11 mouse cellular contexts compared by ENCODE assay signal in genomic region chr11:75449695-75450094, GRCm38 (mm10). TPM values are rescaled to one million over a fixed set of nuclear protein-coding genes. Genes with fewer than 3 reads are reported as not detected.
DNase-seq lines count a peak whose midpoint lies in the region; ATAC-seq and TF ChIP-seq lines count a peak whose summit lies in the region.
"Had no signal": no experiment of that assay in that cellular context is flagged by ENCODE, and none has a peak within 500 bp of the region (broad histone marks: within the 10 kb centered on the region; RNA-seq: fewer than 3 reads in every experiment).

No protein-coding gene starts in this region.

- peak overlapping the region; percentile 51; the same call in 1 of the 2 replicates for H3K9ac ChIP-seq in hindbrain, embryonic 13.5 days
- no peak overlapping the region for H3K9ac ChIP-seq in hindbrain, embryonic 16.5 days (ENCODE audit: low read depth, low read length)
- H3K9ac ChIP-seq in liver, postnatal 0 days (replicated peaks) = peak overlapping the region; percentile 71
- H3K9ac ChIP-seq: lung, embryonic 15.5 days had no signal

- H3K9me3 ChIP-seq in hindbrain, embryonic 13.5 days = no peaks in the 10 kb centered on the region
- H3K9me3 ChIP-seq in hindbrain, embryonic 16.5 days (ENCODE audit: control insufficient read depth, low read length) = no peaks in the 10 kb centered on the region
- H3K9me3 ChIP-seq in liver, postnatal 0 days (ENCODE audit: low read length) = no peaks in the 10 kb centered on the region
- H3K9me3 ChIP-seq: lung, embryonic 15.5 days had no signal

- no peaks in the 10 kb centered on the region for H3K27me3 ChIP-seq in hindbrain, embryonic 13.5 days
- H3K27me3 ChIP-seq in hindbrain, embryonic 16.5 days (replicated peaks; ENCODE audit: control insufficient read depth, insufficient read depth, low read length) = no peaks in the 10 kb centered on the region
- no peaks in the 10 kb centered on the region for H3K27me3 ChIP-seq in liver, postnatal 0 days (ENCODE audit: insufficient read depth, low read length)
- H3K27me3 ChIP-seq: lung, embryonic 15.5 days had no signal

- H3K4me2 ChIP-seq in hindbrain, embryonic 13.5 days = no peak overlapping the region
- no peak overlapping the region for H3K4me2 ChIP-seq in hindbrain, embryonic 16.5 days (ENCODE audit: low read length)
- peak overlapping the region; percentile 100 for H3K4me2 ChIP-seq in liver, postnatal 0 days (ENCODE audit: low read depth, low read length)
- H3K4me2 ChIP-seq: lung, embryonic 15.5 days had no signal

- ATAC-seq in hindbrain, embryonic 13.5 days (ENCODE audit: low FRiP score) = no peak
- ATAC-seq in hindbrain, embryonic 16.5 days = no peak
- ATAC-seq in liver, postnatal 0 days = peak; percentile 49
- ATAC-seq: intestine, embryonic 16.5 days had no signal

- 83% methylated on average over 7 of the region's 7 CpGs for WGBS in hindbrain, embryonic 13.5 days
- 74% methylated on average over 7 of the region's 7 CpGs for WGBS in hindbrain, embryonic 16.5 days
- 46% methylated on average over 6 of the region's 7 CpGs for WGBS in liver, postnatal 0 days (ENCODE audit: insufficient replicate concordance)

- H3K27ac ChIP-seq in hindbrain, embryonic 13.5 days = no peak overlapping the region
- no peak overlapping the region for H3K27ac ChIP-seq in hindbrain, embryonic 16.5 days (ENCODE audit: low read depth, low read length)
- peak overlapping the region; percentile 92 for H3K27ac ChIP-seq in liver, postnatal 0 days (ENCODE audit: low read depth)
- H3K27ac ChIP-seq: lung, embryonic 15.5 days had no signal

- peak; percentile 69 for DNase-seq in c-Kit-negative CD71-positive TER-119-positive erythroid progenitor cells, embryonic 14.5 days (ENCODE audit: low read depth, low spot score)
- peak; percentile 57 to 74 for DNase-seq in cerebellum, postnatal 25 days
- peak; percentile 87 for DNase-seq in liver, postnatal 0 days
- no peak for DNase-seq in lung, postnatal 25 days (ENCODE audit: low spot score)
- no peak for DNase-seq in lung, postnatal 14 days
- DNase-seq in kidney, postnatal 10 days = no peak

- TF ChIP-seq EP300 in liver, postnatal 0 days (IDR thresholded peaks at IDR 0.05; ENCODE audit: low read depth) = peak; percentile 66; the same call in 1 of the 2 replicates

- peaks cover 42% of the 10 kb centered on the region for H3K4me1 ChIP-seq in hindbrain, embryonic 13.5 days (replicated peaks)
- peaks cover 9% of the 10 kb centered on the region for H3K4me1 ChIP-seq in hindbrain, embryonic 16.5 days (ENCODE audit: control insufficient read depth, insufficient read depth, low read depth, low read length)
- peaks cover 59% of the 10 kb centered on the region for H3K4me1 ChIP-seq in liver, postnatal 0 days (ENCODE audit: insufficient read depth)

- H3K36me3 ChIP-seq in hindbrain, embryonic 13.5 days = peaks cover 68% of the 10 kb centered on the region
- peaks cover 26% of the 10 kb centered on the region for H3K36me3 ChIP-seq in hindbrain, embryonic 16.5 days (ENCODE audit: control insufficient read depth, insufficient read depth, low read length)
- peaks cover 69% of the 10 kb centered on the region for H3K36me3 ChIP-seq in liver, postnatal 0 days (replicated peaks; ENCODE audit: insufficient read depth, low read length)

- TF ChIP-seq CTCF in liver, postnatal 0 days (IDR thresholded peaks at IDR 0.05; ENCODE audit: low read depth) = no peak

- H3K4me3 ChIP-seq in hindbrain, embryonic 13.5 days = no peak overlapping the region
- no peak overlapping the region for H3K4me3 ChIP-seq in hindbrain, embryonic 16.5 days (ENCODE audit: low read length)
- peak overlapping the region; percentile 50 for H3K4me3 ChIP-seq in liver, postnatal 0 days (ENCODE audit: low read depth, low read length)
- H3K4me3 ChIP-seq: lung, embryonic 15.5 days had no signal

RNA-seq across cellular contexts. Expression of gene Wdr81, which starts 4.8 kb away (rescaled TPM):
- 6.2 and 7.1 TPM in 2 replicates for polyA plus RNA-seq in hindbrain, embryonic 13.5 days (2015; fragmentation: Nextera tagmentation; extraction: Ambion mirVana)
- polyA plus RNA-seq in hindbrain, embryonic 16.5 days (2015; fragmentation: Nextera tagmentation; extraction: Ambion mirVana) = 6.1 and 8.1 TPM in 2 replicates
- polyA plus RNA-seq in liver, postnatal 0 days (2015; fragmentation: Nextera tagmentation; extraction: Ambion mirVana) = 8.4 and 9.5 TPM in 2 replicates

RNA-seq across cellular contexts. Expression of gene Serpinf2, which starts 10.3 kb away (rescaled TPM):
- polyA plus RNA-seq in hindbrain, embryonic 13.5 days (2015; fragmentation: Nextera tagmentation; extraction: Ambion mirVana) = 0.12 TPM in 1 of 2 replicates, not detected in the other
- 0.06 TPM in 1 of 2 replicates, not detected in the other for polyA plus RNA-seq in hindbrain, embryonic 16.5 days (2015; fragmentation: Nextera tagmentation; extraction: Ambion mirVana)
- polyA plus RNA-seq in liver, postnatal 0 days (2015; fragmentation: Nextera tagmentation; extraction: Ambion mirVana) = 975 and 1,049 TPM in 2 replicates
- polyA plus RNA-seq: midbrain, postnatal 0 days had no signal

RNA-seq across cellular contexts. Expression of gene Tlcd2, which starts 11.8 kb away (rescaled TPM):
- 2.7 and 3.4 TPM in 2 replicates for polyA plus RNA-seq in hindbrain, embryonic 13.5 days (2015; fragmentation: Nextera tagmentation; extraction: Ambion mirVana)
- 2.0 and 2.9 TPM in 2 replicates for polyA plus RNA-seq in hindbrain, embryonic 16.5 days (2015; fragmentation: Nextera tagmentation; extraction: Ambion mirVana)
- polyA plus RNA-seq in liver, postnatal 0 days (2015; fragmentation: Nextera tagmentation; extraction: Ambion mirVana) = 34.2 and 35.6 TPM in 2 replicates

RNA-seq across cellular contexts. Expression of gene Serpinf1, which starts 27.2 kb away (rescaled TPM):
- 55.4 and 63.1 TPM in 2 replicates for polyA plus RNA-seq in hindbrain, embryonic 13.5 days (2015; fragmentation: Nextera tagmentation; extraction: Ambion mirVana)
- polyA plus RNA-seq in hindbrain, embryonic 16.5 days (2015; fragmentation: Nextera tagmentation; extraction: Ambion mirVana) = 45.4 and 53.2 TPM in 2 replicates
- 823 and 833 TPM in 2 replicates for polyA plus RNA-seq in liver, postnatal 0 days (2015; fragmentation: Nextera tagmentation; extraction: Ambion mirVana)

RNA-seq across cellular contexts. Expression of gene Prpf8, which starts 36.9 kb away (rescaled TPM):
- polyA plus RNA-seq in hindbrain, embryonic 13.5 days (2015; fragmentation: Nextera tagmentation; extraction: Ambion mirVana) = 49.2 and 51.8 TPM in 2 replicates
- 38.8 and 41.9 TPM in 2 replicates for polyA plus RNA-seq in hindbrain, embryonic 16.5 days (2015; fragmentation: Nextera tagmentation; extraction: Ambion mirVana)
- polyA plus RNA-seq in liver, postnatal 0 days (2015; fragmentation: Nextera tagmentation; extraction: Ambion mirVana) = 12.1 and 13.9 TPM in 2 replicates

Comparison
In these comparisons a context has a peak if more than half of its experiments do, and no peak if none do; other contexts are left out.
1. DNase-seq: peak in c-Kit-negative CD71-positive TER-119-positive erythroid progenitor cells, embryonic 14.5 days (single experiment), cerebellum, postnatal 25 days (2 of 2) and liver, postnatal 0 days (single experiment); none in lung, postnatal 25 days (single experiment), lung, postnatal 14 days (single experiment) and kidney, postnatal 10 days (single experiment).
2. RNA of gene Serpinf2, which starts 10.3 kb away (polyA plus RNA-seq): 975 to 1,049 TPM in liver, postnatal 0 days; 0.06 TPM in hindbrain, embryonic 16.5 days and 0.12 TPM in hindbrain, embryonic 13.5 days; every median in the first group is over 100 times any median in the second.